Mouse (Mus musculus) heart, postnatal 0 days (tissue): ENCODE data around the gene Rtn4ip1.

ENCODE experiments used
- CTCF ChIP-seq: IDR thresholded peaks from 2 replicates; pipeline ENCODE4 v1.5.1; 2016; ENCODE audit warnings: antibody characterized with exemption, control low read depth, low read depth
- EP300 ChIP-seq: IDR thresholded peaks from 2 replicates; pipeline ENCODE4 v1.6.1; 2016; ENCODE audit warnings: antibody characterized with exemption, low read depth

DNA sequence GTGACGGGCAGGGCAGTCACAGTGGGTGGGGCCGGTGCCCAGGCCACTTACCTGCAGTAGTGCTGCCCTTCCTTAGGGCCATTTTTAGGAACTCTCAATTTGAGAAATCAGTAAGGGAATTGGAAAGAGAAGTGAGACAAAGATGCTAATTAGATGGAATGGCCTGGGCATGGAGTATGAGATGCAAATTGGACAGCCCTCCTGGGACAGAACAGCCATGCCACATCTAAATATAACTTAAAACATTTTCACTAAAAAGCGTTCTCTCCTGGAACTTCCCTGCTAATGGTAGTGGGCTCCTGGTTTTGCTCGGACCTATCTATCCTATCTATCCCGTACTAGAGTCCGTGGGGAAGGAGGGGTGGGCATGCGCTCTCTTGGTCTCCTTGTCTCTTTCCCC, 3.3 kb upstream of the Rtn4ip1 start:
- TF ChIP-seq CTCF (no peak), EP300 (no peak)
